Mouse (Mus musculus) layer of hippocampus, adult 9-11 months (tissue): ENCODE measurements at regions not wholly inside any gene's neighbourhood (a gene's known extent, or its start where the extent isn't known, plus 50 kb on each side); places are given as distances from the start of the nearest gene placed in this dataset.

Source experiments
- DNase-seq: peaks from one replicate; pipeline ENCODE4 v3.0.0; 2022

- DNase-seq, result no peak
Observed at GRCm38 (mm10) chr7:75400471-75400870, 54.9 kb upstream of the Akap13 start.

DNA sequence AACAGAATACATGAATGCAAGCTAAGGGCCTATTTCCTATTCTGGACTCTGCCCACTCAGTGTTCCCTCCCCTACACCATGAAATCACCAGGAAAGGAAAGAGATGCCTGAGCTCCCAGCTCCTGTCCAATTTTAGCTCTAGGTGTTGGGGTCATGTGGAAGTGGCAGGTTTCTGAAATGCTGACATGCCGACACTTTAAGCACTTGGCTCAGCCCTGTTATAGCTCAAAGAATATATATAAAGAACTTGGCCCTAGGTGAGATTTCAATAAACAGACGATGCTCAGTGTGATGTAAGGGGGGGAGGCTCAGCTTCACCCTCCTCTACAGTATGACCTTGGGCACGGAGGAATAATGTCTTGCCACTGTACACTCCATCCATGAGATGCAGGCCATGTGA is 50.4 kb upstream of the Akap13 start:
- DNase-seq, result no peak
